Mouse (Mus musculus) liver, adult 2 months (tissue): ENCODE measurements around the gene Cog1.

Source experiments
- CTCF ChIP-seq: fragments of 200-500 bp; IDR thresholded peaks from 2 replicates; pipeline ENCODE4 v1.5.1; 2011; ENCODE audit warnings: low read depth, low read length, control low read depth
- POLR2A ChIP-seq: fragments of 200-500 bp; IDR thresholded peaks from 2 replicates; pipeline ENCODE4 v1.6.1; 2011; ENCODE audit warnings: low read length, control low read depth; ENCODE audit not compliant: insufficient read depth; ENCODE audit errors: extremely low read depth

DNA sequence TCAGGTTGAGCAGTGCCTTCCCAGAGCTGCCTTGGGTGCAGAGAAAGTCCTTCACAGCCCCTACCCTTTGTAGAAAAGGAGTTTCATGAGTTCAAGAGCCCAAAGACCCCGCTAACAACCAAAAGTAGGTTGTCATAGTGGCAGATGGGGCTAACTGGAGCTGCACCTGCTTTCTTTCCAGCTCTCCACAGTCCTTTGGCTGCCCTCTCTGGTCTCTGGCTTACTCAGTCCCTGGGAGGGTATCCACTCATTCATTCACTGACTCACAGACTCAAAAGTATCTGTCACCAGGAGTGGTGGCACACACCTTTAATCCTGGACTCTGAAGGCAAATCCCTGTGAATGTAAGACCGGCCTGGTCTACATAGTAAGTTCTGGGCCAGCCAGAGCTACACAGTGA is 67.2 kb downstream of the Cog1 start:
- no peak for TF ChIP-seq CTCF
- no peak for TF ChIP-seq POLR2A
